Mouse (Mus musculus): Measurements from ENCODE around the gene Cnbd2. TPM values are rescaled to one million over a fixed set of nuclear protein-coding genes. Genes with fewer than 3 reads are reported as not detected.

Gene Cnbd2
- 3.9 and 4.4 TPM in 2 replicates for polyA plus RNA-seq (2015; fragmentation: Nextera tagmentation; extraction: Ambion mirVana)

DNA sequence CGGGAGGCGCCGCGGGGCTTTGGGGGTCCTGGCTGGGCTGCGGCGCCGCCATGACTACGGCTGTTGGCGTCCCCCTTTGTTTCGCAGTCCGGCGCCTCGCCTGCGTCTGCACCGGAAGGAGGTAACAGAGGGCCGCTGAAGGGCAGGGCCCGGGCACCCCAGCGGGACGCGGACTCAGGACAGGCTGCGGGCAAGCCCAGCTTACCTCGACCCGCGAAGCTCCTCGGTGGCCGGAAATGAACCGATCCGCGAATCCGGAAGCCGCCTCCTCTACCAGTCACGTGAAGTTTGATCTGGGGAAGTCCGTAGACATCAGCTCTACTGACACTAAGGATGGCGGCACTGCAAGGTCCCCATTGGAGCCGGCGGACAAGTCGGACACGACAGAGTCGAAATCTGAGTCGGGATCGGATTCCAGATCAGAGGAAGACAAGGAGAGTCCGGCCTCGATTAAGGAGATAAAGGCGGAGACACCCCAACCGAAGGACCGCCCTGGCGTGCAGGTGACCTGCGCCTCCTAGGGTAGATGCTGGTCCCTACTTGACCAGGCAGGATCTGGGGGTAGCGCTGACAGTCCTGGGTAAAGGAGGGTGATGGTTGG, at the start of gene Cnbd2, which contains the start of gene Scand1:
Gene Cnbd2 (plus strand): TSS at position 3 of the 601 bp plus-strand sequence.
Gene Scand1 (minus strand): TSS at position 408 of the 601 bp plus-strand sequence.
- no peaks in the 10 kb centered on the region for H3K9me3 ChIP-seq
- no peaks in the 10 kb centered on the region for H3K27me3 ChIP-seq
- H3K9ac ChIP-seq = peak within 1 kb of the TSS; percentile 85
- peak within 1 kb of the TSS; percentile 97 for H3K27ac ChIP-seq
- H3K4me1 ChIP-seq = peaks cover 12% of the 10 kb centered on the region
- H3K4me3 ChIP-seq = peak within 1 kb of the TSS; percentile 66
- peaks cover 26% of the 10 kb centered on the region for H3K36me3 ChIP-seq
- ATAC-seq (ENCODE audit: low FRiP score, low read depth) = peak; percentile 91
- under 1% methylated on average over 49 of the region's 49 CpGs for WGBS
- H3K4me2 ChIP-seq (replicated peaks) = peak within 1 kb of the TSS; percentile 88

DNA sequence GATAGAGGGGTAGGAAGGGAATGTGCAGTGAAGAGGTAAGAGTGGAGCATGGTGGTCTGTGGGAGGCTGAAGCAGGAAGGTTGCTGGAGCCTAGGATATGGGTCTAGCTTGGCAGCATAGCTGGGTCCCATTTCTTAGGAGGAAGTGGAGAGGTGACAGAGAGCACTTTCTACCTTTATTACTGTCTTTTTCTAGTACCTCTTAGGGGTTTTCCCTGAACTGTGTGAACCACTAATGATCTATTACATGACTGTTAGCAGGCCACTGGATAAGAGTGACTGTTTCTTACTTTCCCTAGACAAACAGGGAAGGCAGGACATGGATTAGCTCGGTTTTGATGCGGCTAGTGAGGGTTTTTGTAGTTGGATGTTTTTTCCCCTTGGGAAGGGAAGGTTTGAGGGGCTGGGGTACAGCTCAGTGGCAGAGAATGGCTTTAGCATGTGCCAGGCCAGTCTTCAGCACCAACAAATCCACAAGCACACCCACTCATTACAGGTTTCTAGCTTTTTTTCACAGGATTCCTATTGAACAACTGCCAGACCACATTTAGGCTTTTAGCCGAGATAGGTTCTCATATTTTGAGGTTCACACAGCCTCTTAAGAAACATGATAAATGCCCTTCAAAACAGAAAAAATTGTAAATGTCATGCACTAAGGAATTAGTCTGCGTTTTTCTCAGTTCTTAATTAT, 48.8 kb upstream of the Cnbd2 start:
- Histone ChIP-seq H3K4me3 (no peak overlapping the region), H3K9ac (no peak overlapping the region), H3K4me1 (no peaks in the 10 kb centered on the region), H3K9me3 (no peaks in the 10 kb centered on the region), H3K4me2 (replicated peaks) (no peak overlapping the region), H3K27me3 (no peaks in the 10 kb centered on the region), H3K36me3 (peaks cover 65% of the 10 kb centered on the region), H3K27ac (no peak overlapping the region)
- no peak for ATAC-seq (ENCODE audit: low FRiP score, low read depth)
- 82% methylated on average over 4 of the region's 4 CpGs for WGBS

DNA sequence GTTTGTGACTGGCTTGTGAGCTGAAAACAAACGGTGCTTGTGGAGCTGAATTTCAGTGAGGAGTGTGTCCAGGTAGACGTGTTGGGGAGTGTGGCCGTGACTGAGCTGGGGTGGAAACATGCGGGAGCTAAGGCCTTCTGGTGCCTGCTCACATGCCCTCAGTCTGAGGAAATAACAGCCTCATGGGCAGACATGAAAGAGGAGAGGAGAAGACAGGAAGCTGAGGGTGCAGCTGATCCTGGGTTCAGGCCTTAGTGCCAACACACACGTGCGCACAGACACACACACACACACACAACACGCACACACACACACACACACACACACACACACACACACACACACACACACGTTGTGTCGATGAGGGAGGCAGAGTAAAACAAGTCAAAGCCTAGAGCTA, 44.5 kb upstream of the Cnbd2 start:
- 86% methylated on average over 8 of the region's 9 CpGs for WGBS
- Histone ChIP-seq H3K4me2 (replicated peaks) (no peak overlapping the region), H3K9me3 (no peaks in the 10 kb centered on the region), H3K27me3 (no peaks in the 10 kb centered on the region), H3K4me1 (no peaks in the 10 kb centered on the region), H3K36me3 (peaks cover 53% of the 10 kb centered on the region), H3K27ac (no peak overlapping the region), H3K9ac (no peak overlapping the region), H3K4me3 (no peak overlapping the region)
- ATAC-seq (ENCODE audit: low FRiP score, low read depth) = no peak

DNA sequence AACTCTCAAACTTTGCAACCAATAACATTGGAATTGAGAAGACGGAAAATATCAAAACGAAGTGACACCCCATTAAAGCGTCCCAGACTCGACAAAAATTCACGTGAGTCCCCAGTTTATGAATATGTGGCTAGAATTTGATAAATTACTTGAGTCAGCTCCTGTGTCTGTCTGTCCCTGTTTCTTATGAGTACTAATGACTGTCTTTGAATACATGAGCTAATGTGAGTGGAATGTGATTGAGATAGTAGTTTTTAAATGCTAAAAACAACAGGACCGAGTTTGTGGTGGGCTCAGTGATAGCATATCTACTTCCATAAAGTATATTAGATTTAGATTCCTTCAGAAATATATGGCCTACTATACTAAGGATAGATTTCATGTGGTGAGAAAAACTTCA, 39.5 kb upstream of the Cnbd2 start:
- WGBS = 92% methylated on average over 6 of the region's 6 CpGs
- no peak overlapping the region for H3K4me2 ChIP-seq (replicated peaks)
- no peak for ATAC-seq (ENCODE audit: low FRiP score, low read depth)
- H3K4me1 ChIP-seq = no peaks in the 10 kb centered on the region
- no peaks in the 10 kb centered on the region for H3K9me3 ChIP-seq
- no peaks in the 10 kb centered on the region for H3K27me3 ChIP-seq
- H3K27ac ChIP-seq = no peak overlapping the region
- H3K36me3 ChIP-seq = peaks cover 66% of the 10 kb centered on the region
- H3K4me3 ChIP-seq = no peak overlapping the region
- no peak overlapping the region for H3K9ac ChIP-seq

DNA sequence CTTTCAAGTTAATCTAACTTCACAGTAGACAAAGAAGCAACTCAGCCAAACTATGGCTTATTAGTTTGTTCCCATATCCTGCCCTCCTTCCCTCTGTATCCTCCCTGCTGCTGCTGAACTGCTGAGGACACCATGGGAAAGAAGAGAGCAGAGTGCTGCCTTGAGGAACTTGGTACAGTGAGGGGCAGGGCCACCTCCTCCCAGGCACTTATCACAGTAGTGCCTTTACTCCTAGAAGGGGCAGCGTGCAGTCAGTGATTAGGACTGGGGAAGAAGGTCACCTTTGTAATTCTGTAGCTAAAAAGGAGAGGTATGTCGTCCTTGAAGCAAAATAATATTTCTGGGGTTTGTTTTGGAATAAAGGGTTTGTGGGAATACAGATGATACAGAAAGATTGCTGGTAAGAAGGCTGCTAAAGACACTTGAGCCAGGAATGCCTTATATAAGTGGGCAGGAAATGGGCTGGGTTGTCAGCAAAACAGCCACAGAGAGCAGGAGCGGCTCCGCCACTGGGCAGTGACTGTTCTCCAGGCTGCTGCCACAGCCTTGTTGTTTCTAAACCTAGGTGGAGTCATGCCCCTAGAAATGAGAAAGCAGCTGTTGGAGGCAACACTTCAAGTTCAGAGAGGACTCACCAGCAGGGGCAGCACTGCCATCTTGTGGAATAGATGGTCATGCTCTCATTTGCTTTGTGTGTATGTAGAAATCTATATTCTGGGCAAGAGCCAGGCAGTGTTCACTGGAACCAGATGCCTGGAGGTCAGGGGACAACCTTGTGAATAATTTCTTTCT, 33.7 kb upstream of the Cnbd2 start:
- Histone ChIP-seq H3K4me3 (no peak overlapping the region), H3K4me2 (replicated peaks) (no peak overlapping the region), H3K27ac (0 out of 2 replicates have a peak overlapping the region, but pooled peaks have one; percentile 28), H3K9ac (no peak overlapping the region), H3K9me3 (no peaks in the 10 kb centered on the region), H3K27me3 (no peaks in the 10 kb centered on the region), H3K36me3 (peaks cover 64% of the 10 kb centered on the region), H3K4me1 (peaks cover 6% of the 10 kb centered on the region)
- ATAC-seq (ENCODE audit: low FRiP score, low read depth) = peak; percentile 71
- 58% methylated on average over 4 of the region's 4 CpGs for WGBS

DNA sequence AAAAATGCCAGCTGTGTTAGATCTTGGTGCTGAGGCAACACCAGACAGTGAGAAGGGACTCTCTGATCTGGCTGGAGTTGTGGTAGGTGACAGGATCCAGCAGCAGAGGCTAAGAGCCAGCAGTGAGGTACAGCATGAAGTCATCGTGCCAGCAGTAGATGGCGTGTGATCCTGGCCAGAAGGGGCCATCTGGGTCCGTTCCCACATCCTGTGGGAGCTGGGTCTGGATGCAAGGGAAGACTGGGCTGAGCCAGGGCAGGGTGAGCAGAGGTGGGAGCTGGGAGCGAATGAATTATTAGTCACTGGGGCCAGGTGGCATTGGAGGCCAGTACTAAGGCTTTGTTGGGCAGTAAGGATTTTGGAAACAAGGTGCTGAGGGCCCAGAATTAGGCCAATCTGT, 30.9 kb upstream of the Cnbd2 start:
- Histone ChIP-seq H3K27me3 (no peaks in the 10 kb centered on the region), H3K4me3 (no peak overlapping the region), H3K9ac (no peak overlapping the region), H3K4me1 (peaks cover 6% of the 10 kb centered on the region), H3K36me3 (peaks cover 55% of the 10 kb centered on the region), H3K27ac (no peak overlapping the region), H3K4me2 (replicated peaks) (no peak overlapping the region), H3K9me3 (no peaks in the 10 kb centered on the region)
- ATAC-seq (ENCODE audit: low FRiP score, low read depth) = no peak
- 64% methylated on average over 4 of the region's 4 CpGs for WGBS

DNA sequence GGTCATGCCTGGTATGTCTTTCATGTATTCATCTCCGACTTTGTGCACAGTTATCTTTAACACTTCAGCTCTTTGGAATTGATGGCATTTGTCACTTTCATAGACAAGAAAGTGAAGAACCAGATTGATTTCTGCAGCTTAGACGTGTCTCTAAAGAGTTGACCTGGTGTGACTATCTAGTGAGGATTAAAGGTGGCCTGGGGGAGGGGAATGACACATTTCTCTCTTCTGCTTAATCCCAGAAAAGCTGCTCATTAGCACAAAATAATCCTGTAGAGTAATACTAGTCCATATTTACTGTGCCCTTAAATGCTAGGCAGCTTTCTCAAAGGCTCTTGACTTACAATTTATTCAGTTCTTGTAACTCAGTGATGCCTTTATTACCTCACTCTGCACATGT, 26.9 kb upstream of the Cnbd2 start:
- H3K27ac ChIP-seq = no peak overlapping the region
- H3K9me3 ChIP-seq = no peaks in the 10 kb centered on the region
- no peak for ATAC-seq (ENCODE audit: low FRiP score, low read depth)
- H3K4me2 ChIP-seq (replicated peaks) = no peak overlapping the region
- H3K4me3 ChIP-seq = no peak overlapping the region
- H3K4me1 ChIP-seq = 0 out of 2 replicates have a peak, but pooled peaks cover 5% of the 10 kb centered on the region
- H3K9ac ChIP-seq = no peak overlapping the region
- H3K36me3 ChIP-seq = peaks cover 61% of the 10 kb centered on the region
- 73% methylated on average over 2 of the region's 2 CpGs for WGBS
- H3K27me3 ChIP-seq = no peaks in the 10 kb centered on the region

DNA sequence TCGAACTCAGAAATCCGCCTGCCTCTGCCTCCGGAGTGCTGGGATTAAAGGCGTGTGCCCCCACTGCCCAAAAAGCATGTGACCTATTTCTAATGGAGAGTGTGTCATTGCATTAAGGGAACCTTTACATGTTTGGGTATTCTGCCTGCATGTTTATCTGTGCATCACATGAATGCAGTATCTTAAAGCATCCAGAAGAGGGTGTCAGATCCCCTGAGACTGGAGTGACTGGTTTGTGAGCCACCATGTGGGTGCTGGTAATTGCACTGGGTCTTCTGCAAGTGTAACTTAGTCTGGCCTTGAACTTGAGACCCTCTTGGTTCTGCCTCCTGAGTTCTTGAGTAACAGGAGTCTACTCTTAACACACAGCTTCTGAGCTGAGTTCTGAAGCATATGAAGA, 25.4 kb upstream of the Cnbd2 start:
- no peak overlapping the region for H3K9ac ChIP-seq
- peaks cover 63% of the 10 kb centered on the region for H3K36me3 ChIP-seq
- ATAC-seq (ENCODE audit: low FRiP score, low read depth) = no peak
- no peak overlapping the region for H3K4me2 ChIP-seq (replicated peaks)
- WGBS = 93% methylated on average over 4 of the region's 4 CpGs
- H3K4me3 ChIP-seq = no peak overlapping the region
- H3K9me3 ChIP-seq = no peaks in the 10 kb centered on the region
- no peak overlapping the region for H3K27ac ChIP-seq
- no peaks in the 10 kb centered on the region for H3K27me3 ChIP-seq
- 0 out of 2 replicates have a peak, but pooled peaks cover 5% of the 10 kb centered on the region for H3K4me1 ChIP-seq

DNA sequence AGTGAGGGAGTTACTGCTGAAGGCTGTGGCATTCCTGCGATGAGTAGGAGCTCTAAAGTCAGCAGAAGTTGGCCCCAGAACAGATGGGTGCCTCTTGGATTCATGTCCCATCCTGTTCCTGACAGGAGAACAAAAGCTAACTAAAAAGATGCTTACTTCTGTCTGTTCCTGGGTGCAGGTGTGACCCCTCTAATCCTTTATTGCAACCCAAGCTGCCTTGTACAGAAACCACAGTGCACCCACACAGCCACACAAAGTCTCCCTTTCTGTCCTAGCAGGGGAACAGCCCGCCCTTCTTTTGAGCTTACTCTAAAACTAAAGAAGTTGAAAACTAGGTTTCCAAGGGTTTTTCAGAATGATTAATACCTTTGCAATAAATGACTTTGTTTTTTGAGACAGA, 23.9 kb upstream of the Cnbd2 start:
- no peak for ATAC-seq (ENCODE audit: low FRiP score, low read depth)
- H3K4me3 ChIP-seq = no peak overlapping the region
- H3K36me3 ChIP-seq = peaks cover 64% of the 10 kb centered on the region
- 89% methylated on average over 2 of the region's 2 CpGs for WGBS
- H3K27ac ChIP-seq = no peak overlapping the region
- H3K9ac ChIP-seq = no peak overlapping the region
- H3K4me2 ChIP-seq (replicated peaks) = no peak overlapping the region
- 0 out of 2 replicates have a peak, but pooled peaks cover 5% of the 10 kb centered on the region for H3K4me1 ChIP-seq
- H3K9me3 ChIP-seq = no peaks in the 10 kb centered on the region
- no peaks in the 10 kb centered on the region for H3K27me3 ChIP-seq

DNA sequence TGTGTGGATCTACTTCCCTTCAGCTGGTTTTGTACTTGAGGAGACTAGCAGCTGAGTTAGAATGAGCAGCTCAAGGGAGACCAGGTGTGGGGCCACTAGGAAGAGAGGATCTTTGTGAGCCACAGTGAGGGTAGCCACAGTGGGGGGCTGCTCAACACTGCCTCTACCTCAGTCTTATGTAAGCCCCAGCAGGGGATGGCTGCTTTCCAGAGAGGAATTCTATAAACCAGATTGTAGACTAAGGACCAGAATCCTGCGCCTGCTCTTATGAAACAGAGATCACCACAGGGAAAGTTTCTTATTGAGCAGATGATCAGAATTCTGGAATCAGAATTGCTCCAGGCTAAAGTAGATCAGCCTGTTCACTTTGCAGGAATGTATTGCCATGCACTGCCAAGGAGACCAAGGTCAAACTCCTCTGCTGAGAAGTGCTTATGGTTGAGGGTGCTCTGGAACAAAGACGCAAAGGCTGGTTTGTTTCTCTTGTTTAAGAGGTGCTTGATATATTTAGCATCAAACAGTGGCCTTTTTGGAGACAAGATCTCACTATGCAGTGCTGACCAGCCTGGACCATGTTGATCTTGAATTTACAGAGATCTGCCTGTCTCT, 22.4 kb upstream of the Cnbd2 start:
- H3K9ac ChIP-seq = no peak overlapping the region
- no peak overlapping the region for H3K4me2 ChIP-seq (replicated peaks)
- H3K9me3 ChIP-seq = no peaks in the 10 kb centered on the region
- no peak overlapping the region for H3K4me3 ChIP-seq
- no peak overlapping the region; the same call in 1 of the 2 replicates for H3K27ac ChIP-seq
- no peaks in the 10 kb centered on the region for H3K27me3 ChIP-seq
- H3K36me3 ChIP-seq = peaks cover 74% of the 10 kb centered on the region
- H3K4me1 ChIP-seq = 0 out of 2 replicates have a peak, but pooled peaks cover 5% of the 10 kb centered on the region
- ATAC-seq (ENCODE audit: low FRiP score, low read depth) = no peak; the same call in 1 of the 2 replicates
- 78% methylated on average over 2 of the region's 2 CpGs for WGBS

DNA sequence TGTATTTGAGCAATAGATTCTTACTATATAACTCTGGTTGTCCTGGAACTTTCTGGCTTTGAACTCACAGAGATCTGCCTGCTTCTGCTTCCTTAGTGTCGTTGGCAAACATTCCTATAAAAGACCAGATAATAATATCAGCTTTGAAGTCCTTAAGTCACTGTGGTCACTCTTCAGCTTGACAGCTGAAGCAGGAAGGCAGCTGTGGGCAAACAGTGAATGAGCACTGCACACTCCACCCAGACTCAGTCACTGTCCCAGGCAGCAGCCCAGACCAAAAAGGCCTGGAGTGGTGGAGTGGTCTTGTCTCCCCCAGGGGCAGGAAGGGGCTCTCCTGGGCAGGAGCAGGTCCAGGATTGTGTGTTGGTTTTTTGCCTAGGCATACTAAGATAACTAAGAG, 20.1 kb upstream of the Cnbd2 start:
- peaks cover 86% of the 10 kb centered on the region for H3K36me3 ChIP-seq
- WGBS = 72% methylated on average over 1 of the region's 1 CpGs
- no peak overlapping the region for H3K9ac ChIP-seq
- H3K27ac ChIP-seq = no peak overlapping the region
- no peaks in the 10 kb centered on the region for H3K27me3 ChIP-seq
- no peak for ATAC-seq (ENCODE audit: low FRiP score, low read depth)
- H3K4me1 ChIP-seq = 0 out of 2 replicates have a peak, but pooled peaks cover 5% of the 10 kb centered on the region
- H3K4me2 ChIP-seq (replicated peaks) = no peak overlapping the region
- no peak overlapping the region for H3K4me3 ChIP-seq
- no peaks in the 10 kb centered on the region for H3K9me3 ChIP-seq
